Mouse (Mus musculus): ENCODE results near the gene Twsg1. TPM values are rescaled to one million over a fixed set of nuclear protein-coding genes. Genes with fewer than 3 reads are reported as not detected.
A peak's percentile ranks its signal among the peaks of the same experiment; 100 is the strongest.
"Not testable (repeated sequence)": the region's sequence is repeated elsewhere in the genome, so short reads cannot be mapped to it uniquely, and the experiment has no call there.

Gene Twsg1
- total and polyA plus RNA-seq, 3 experiments, result 17.0 to 17.7 TPM; not detected in 1

DNA sequence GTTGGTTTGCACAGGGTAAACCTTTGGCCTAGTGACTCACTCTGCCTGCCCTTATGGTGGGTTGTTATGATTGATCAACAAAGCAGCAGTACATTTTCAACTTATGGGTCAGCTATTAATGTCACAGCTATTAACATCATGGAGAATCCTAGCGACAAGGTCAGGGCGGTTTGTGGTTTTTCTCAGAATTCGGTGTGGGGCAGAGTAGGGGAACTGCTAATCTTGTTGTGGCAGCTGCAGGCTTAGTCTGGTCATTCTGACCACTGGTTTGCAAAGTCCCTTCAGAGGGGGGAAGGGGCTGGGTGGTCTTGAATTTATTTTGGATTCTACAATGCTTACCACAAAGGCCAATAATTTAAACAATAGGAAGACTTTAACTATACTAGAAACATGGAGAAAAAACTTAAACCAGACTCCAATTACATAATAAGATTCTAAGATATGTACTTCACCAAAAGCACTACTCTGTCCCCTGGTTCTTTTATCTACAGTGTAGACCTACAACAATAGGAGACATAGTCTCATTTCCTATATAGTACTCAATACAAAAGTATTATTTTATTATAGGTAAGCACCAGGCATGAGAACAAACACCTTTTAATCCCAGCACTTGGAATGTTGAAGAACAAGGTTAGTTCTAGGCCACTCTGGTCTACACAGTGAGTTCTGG is 37.3 kb upstream of the Twsg1 start:
- Histone ChIP-seq H3K79me2 (ENCODE audit: control insufficient read depth, insufficient read depth, low read length, poor library complexity) (no peaks in the 10 kb centered on the region), H3K27me3 (ENCODE audit: control insufficient read depth in 1 of 2, insufficient read depth in 2 of 2, low read length in 2 of 2) (no peaks in the 10 kb centered on the region), H3K9ac (ENCODE audit: control insufficient read depth, low read depth, low read length, poor library complexity, severe bottlenecking) (no peak overlapping the region), H3K27ac (ENCODE audit: control insufficient read depth, low read depth, low read length) (no peak overlapping the region), H3K9me3 (replicated peaks; ENCODE audit: insufficient read depth, low read length) (no peaks in the 10 kb centered on the region), H3K4me1 (ENCODE audit: control insufficient read depth in 1 of 2, insufficient read depth in 2 of 2, low read length in 2 of 2) (no peaks in the 10 kb centered on the region; a peak in 1 of 4 replicates), H3K4me3 (ENCODE audit: control insufficient read depth in 1 of 2, insufficient read depth in 1 of 2, low read depth in 2 of 2, low read length in 2 of 2) (no peak overlapping the region), H3K36me3 (ENCODE audit: control insufficient read depth in 1 of 2, insufficient read depth in 2 of 2, low read length in 2 of 2) (peaks cover 1 to 2% of the 10 kb centered on the region in 2 experiments; a peak in 1 of 4 replicates)
- no peak for DNase-seq (ENCODE audit: low read depth, low spot score)
- TF ChIP-seq RCOR1 (IDR thresholded peaks at IDR 0.05; ENCODE audit: low read depth, low read length), result no peak
- peak; percentile 63 for TF ChIP-seq TAL1 (IDR thresholded peaks at IDR 0.05; ENCODE audit: low read length)

DNA sequence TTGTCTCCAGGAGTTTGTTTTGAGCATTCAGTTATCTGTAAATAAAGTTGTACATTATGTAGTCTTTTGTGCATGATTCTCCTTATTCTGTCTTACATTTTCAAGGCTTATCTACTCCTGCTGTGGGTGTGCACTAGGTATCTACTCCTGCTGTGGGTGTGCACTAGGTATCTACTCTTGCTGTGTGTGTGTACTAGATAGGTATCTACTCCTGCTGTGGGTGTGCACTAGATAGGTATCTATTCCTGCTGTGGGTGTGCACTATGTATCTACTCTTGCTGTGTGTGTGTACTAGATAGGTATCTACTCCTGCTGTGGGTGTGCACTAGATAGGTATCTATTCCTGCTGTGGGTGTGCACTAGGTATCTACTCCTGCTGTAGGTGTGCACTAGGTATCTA is 25.7 kb upstream of the Twsg1 start:
- not testable (repeated sequence) for H3K27me3 ChIP-seq (ENCODE audit: control insufficient read depth in 1 of 2, insufficient read depth in 2 of 2, low read length in 2 of 2); DNase-seq (ENCODE audit: low read depth, low spot score); H3K79me2 ChIP-seq (ENCODE audit: control insufficient read depth, insufficient read depth, low read length, poor library complexity); H3K27ac ChIP-seq (ENCODE audit: control insufficient read depth, low read depth, low read length); H3K9me3 ChIP-seq (replicated peaks; ENCODE audit: insufficient read depth, low read length); H3K4me1 ChIP-seq (ENCODE audit: control insufficient read depth in 1 of 2, insufficient read depth in 2 of 2, low read length in 2 of 2); H3K4me3 ChIP-seq (ENCODE audit: control insufficient read depth in 1 of 2, insufficient read depth in 1 of 2, low read depth in 2 of 2, low read length in 2 of 2); H3K9ac ChIP-seq (ENCODE audit: control insufficient read depth, low read depth, low read length, poor library complexity, severe bottlenecking)
- H3K36me3 ChIP-seq (ENCODE audit: control insufficient read depth in 1 of 2, insufficient read depth in 2 of 2, low read length in 2 of 2), result peaks cover 0 to 10% of the 10 kb centered on the region in 2 experiments; a peak in 3 of 4 replicates
- TF ChIP-seq GATA1 (IDR thresholded peaks at IDR 0.05; ENCODE audit: low read depth, low read length) (peak; percentile 66), TCF12 (IDR thresholded peaks at IDR 0.05; ENCODE audit: low read depth, low read length) (0 out of 2 replicates have a peak, but pooled peaks have one; percentile 25), EP300 (IDR thresholded peaks at IDR 0.05; ENCODE audit: low read depth in 1 of 2, low read length in 2 of 2) (peak in 1 of 2 experiments; percentile 47; a peak in 2 of 4 replicates), MXI1 (IDR thresholded peaks at IDR 0.05; ENCODE audit: low read depth, low read length) (peak; percentile 30; the same call in 1 of the 2 replicates)

DNA sequence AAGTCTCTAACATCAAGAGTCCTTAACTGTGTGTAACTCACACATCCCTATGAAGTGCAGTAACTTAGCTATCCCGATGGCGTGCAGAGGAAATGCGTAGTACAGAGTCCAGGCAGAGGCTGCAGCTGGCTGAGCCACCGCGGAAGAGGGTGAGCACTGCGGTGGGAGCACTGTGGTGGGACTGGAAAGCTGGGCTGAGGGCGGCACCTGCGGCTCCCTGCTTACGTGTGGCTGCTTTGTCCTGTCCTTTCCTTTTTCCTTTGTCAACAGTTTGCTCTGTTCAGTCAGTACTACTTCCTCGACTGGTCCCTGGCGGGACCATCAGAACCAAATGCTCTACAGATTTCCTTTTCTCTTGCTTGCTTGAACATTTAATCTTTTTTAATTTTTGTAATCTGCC is 16.7 kb upstream of the Twsg1 start:
- Histone ChIP-seq H3K4me3 (ENCODE audit: control insufficient read depth in 1 of 2, insufficient read depth in 1 of 2, low read depth in 2 of 2, low read length in 2 of 2) (no peak overlapping the region), H3K36me3 (ENCODE audit: control insufficient read depth in 1 of 2, insufficient read depth in 2 of 2, low read length in 2 of 2) (no peaks in the 10 kb centered on the region), H3K4me1 (ENCODE audit: control insufficient read depth in 1 of 2, insufficient read depth in 2 of 2, low read length in 2 of 2) (no peaks in the 10 kb centered on the region), H3K27ac (ENCODE audit: control insufficient read depth, low read depth, low read length) (no peak overlapping the region), H3K9ac (ENCODE audit: control insufficient read depth, low read depth, low read length, poor library complexity, severe bottlenecking) (no peak overlapping the region), H3K9me3 (replicated peaks; ENCODE audit: insufficient read depth, low read length) (no peaks in the 10 kb centered on the region), H3K79me2 (ENCODE audit: control insufficient read depth, insufficient read depth, low read length, poor library complexity) (no peaks in the 10 kb centered on the region), H3K27me3 (ENCODE audit: control insufficient read depth in 1 of 2, insufficient read depth in 2 of 2, low read length in 2 of 2) (no peaks in the 10 kb centered on the region)
- DNase-seq (ENCODE audit: low read depth, low spot score), result no peak
- TF ChIP-seq UBTF (IDR thresholded peaks at IDR 0.05; ENCODE audit: borderline replicate concordance, insufficient read depth, low read depth, low read length) (no peak), GABPA (IDR thresholded peaks at IDR 0.05; ENCODE audit: low read depth, low read length) (no peak), TAL1 (IDR thresholded peaks at IDR 0.05; ENCODE audit: low read length) (no peak), MXI1 (IDR thresholded peaks at IDR 0.05; ENCODE audit: low read depth, low read length) (no peak)
